Mouse (Mus musculus) CD8-positive naive resting alpha-beta T cell, adult 57 days (primary cell): Measurements from ENCODE around the gene Smagp. TPM values are rescaled to one million over a fixed set of nuclear protein-coding genes. Genes with fewer than 3 reads are reported as not detected.

ENCODE experiments used
- total RNA-seq: library from RNA; stranded (reverse); gene quantifications from one replicate; pipeline ENCODE4 v1.2.4, GENCODE M21; 2023

Gene Smagp
- total RNA-seq = 4.2 TPM

DNA sequence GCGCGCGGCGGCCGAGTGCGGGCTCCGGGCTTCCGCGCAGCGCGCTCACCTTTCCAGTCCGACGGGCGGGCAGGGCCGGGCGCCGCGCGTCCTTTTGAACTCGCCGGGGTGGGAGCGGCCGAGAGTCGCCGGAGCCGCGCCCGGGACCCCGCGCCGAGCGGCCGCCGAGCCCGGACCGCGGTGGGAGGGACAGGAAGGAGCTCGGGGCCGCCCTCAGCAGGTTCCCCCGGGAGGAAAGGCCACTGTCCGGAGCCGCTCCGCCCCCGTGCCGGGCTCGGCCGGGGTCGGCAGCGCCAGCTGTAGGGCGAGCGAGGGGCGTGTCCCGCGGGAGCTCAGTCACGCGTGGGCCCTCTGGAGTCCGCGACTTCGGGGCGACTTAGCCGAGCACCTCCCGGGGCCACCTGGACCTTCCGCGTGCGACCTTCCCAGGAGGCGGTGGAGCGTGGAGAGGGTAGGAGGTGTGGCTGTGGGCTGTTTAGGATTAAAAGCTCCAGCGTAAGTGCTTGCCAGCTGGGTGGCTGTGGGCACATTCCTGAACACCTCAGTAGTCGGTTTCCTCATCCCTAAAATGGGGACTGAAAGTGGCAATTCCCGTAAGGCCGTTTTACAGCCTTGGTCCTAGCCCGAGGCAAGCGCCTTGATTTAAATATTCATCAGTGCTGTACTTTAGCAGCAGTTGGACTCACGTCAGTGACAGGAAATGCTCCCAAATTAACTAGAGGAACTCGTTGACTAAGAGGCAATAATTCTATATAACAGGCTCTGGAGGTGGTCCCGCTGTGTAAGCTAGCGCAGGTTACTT is at the start of gene Smagp:
TSS of gene Smagp (minus strand) at position 241 of the 802 bp plus-strand sequence.

DNA sequence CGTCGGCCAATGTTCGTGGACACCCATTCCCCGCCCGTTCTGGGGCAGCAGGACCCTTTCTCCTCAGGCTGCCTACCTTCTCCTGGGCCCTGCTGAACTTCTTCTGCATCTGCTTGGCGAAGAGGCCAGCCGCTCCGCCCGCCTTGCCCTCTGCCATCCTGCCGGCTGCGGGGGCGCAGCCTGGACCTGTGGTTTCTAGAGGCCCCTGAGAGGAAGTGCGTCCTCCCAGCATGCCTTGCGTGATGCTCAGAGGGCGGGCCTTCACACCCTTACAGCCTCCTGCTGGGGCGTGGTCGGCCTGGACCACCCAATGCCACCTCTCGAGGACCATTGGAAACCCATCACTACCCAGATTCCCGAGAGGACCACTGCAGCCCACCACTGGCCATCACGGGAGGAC is 32.6 kb upstream of the Smagp start, which contains the start of gene Bin2:
TSS of gene Bin2 (minus strand) at position 217 of the 400 bp plus-strand sequence.

DNA sequence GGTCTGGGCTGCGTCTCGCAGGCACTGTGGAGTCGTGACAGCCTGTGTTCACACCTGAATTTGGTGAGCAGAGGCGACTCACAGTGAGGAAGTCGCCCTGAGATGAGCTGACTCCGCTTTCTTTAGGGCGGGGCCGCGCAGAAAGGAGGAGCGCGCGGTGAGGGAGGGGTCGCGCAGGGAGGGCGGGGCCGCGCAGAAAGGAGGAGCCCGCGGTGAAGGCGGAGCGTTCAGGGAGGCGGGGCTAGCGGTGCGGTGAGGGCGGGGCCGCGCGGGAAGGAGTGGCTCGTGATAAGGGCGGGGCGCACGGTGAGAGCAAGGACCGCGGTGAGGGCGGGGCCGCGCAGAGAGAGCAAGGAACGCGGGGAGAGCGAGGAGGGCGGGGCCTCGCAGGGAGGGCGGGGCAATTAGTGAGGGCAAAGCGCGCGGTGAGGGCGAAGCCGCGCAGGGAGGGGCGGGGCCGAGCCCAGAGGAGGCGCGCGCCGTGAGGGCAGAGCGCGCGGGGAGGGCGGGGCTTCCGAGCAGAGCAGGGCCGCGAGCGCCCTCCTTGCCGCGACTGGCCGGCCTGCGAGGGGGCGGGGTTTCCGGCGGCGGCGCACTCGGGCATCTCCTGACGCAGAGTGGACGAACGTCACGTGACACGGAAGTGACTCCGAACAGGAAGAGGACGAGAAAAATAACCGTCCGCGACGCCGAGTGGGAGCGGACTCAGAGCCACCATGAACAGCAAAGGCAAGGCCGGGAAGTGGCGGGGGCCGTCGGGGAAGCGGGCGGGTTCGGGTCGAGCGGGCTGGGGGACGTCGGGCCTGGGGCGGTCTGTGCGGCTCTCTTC is 21.5 kb downstream of the Smagp start, which contains the start of gene Dazap2:
TSS of gene Dazap2 (plus strand) at position 354 of the 829 bp plus-strand sequence.

DNA sequence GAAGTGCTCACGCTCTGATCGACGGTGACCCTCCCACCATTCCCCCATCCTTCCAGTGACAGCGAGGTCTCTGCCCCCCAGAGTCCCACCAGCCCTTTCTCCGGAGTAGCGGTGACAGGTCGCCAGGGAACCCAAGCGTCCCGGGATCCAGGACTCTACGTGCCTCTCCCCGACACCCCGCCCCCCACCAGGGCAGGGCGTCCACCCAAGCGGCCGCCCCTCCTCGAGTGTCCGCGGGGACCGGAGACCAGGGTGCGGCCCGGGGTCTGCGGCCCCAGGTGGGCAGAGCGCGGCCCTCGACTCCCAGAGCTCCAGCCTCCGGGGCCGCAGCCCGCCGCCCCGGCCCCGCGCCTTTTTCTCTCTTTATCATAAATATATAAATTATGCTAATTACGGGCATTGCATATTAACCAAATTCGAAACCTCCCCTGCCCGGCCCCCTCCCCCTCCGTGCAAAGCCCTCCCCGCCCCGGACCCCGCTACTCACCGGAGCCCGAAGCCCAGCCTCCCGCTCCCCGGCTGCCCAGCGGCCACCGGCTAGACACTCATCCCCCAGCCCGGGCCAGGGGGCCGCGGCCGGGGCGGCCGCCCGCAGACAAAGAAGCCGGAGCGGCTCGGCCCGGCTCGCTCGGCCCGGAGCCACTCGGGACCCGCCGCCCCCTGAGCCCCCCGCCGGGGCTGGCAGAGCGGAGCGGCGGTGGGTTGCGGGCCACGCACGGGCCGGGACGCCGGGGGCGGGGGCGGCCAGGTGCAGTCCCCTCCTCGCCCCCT is 37.3 kb downstream of the Smagp start, which contains the start of gene Pou6f1:
TSS of gene Pou6f1 (minus strand) at position 709 of the 771 bp plus-strand sequence.

Other genes with a start within 250 kb of the Smagp start
- gene Gm5475, start 214.8 kb downstream of the Smagp start, total RNA-seq = not detected
- gene Slc11a2, start 211.9 kb downstream of the Smagp start, total RNA-seq = 70.8 TPM
- 57.2 TPM for gene Letmd1, start 167.9 kb downstream of the Smagp start, total RNA-seq
- 10.2 TPM for gene Csrnp2, start 141.5 kb downstream of the Smagp start, total RNA-seq
- gene Tfcp2, start 84.9 kb downstream of the Smagp start, total RNA-seq = 11.4 TPM
- gene Pou6f1, start 37.0 kb downstream of the Smagp start, total RNA-seq = 30.2 TPM
- 342 TPM for gene Dazap2, start 21.6 kb downstream of the Smagp start, total RNA-seq
- 419 TPM for gene Bin2, start 32.6 kb upstream of the Smagp start, total RNA-seq
- gene Cela1, start 51.0 kb upstream of the Smagp start, total RNA-seq = 9.8 TPM
- 131 TPM for gene Galnt6, start 92.4 kb upstream of the Smagp start, total RNA-seq
- 8.7 TPM for gene Slc4a8, start 124.8 kb upstream of the Smagp start, total RNA-seq
- not detected for gene Scn8a, start 232.9 kb upstream of the Smagp start, total RNA-seq